Mouse (Mus musculus): ENCODE measurements around the gene Krt4. TPM values are rescaled to one million over a fixed set of nuclear protein-coding genes. Genes with fewer than 3 reads are reported as not detected.
A peak's percentile ranks its signal among the peaks of the same experiment; 100 is the strongest.

Gene Krt4
- polyA plus RNA-seq, 1 experiment from 2014 or later, result 0.19 TPM

DNA sequence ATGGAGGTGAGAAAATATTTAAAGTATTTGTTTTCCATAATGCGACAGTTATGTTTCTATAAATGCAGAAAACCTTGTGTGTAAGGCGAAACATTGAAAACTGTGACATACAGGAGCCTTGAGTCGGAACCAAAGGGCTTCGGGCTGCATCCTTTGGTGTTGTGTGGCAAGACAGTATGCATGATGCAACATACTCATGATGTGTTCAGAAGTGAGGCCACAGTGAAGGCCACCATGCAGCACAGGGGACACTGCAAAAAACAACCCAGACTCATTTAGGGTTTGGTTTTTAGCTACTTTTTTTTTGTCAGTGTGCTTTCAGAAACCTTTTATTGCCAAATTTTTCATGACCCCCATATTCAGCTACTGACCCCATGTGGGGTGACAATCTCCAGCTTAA, 29.3 kb downstream of the Krt4 start:
- no peak for TF ChIP-seq CTCF (IDR thresholded peaks at IDR 0.05)
- ChIA-PET POLR2A (no interaction called here), CTCF (no interaction called here)
- DNase-seq (ENCODE audit: low read depth, low spot score) (no peak), ATAC-seq (no peak)
- H3K27me3 ChIP-seq, result peaks cover 24% of the 10 kb centered on the region
- in situ Hi-C loops (cut with MboI; ENCODE audit: low pct_unique_long_range_greater_than_20kb), result no loop called here

GRCm38 (mm10) chr15:101892820-101893219, 31.7 kb downstream of the Krt4 start, which contains the start of gene Krt76:
TSS of gene Krt76 (minus strand) at chr15:101892920.
- in situ Hi-C loops (cut with MboI; ENCODE audit: low pct_unique_long_range_greater_than_20kb), result no loop called here

DNA sequence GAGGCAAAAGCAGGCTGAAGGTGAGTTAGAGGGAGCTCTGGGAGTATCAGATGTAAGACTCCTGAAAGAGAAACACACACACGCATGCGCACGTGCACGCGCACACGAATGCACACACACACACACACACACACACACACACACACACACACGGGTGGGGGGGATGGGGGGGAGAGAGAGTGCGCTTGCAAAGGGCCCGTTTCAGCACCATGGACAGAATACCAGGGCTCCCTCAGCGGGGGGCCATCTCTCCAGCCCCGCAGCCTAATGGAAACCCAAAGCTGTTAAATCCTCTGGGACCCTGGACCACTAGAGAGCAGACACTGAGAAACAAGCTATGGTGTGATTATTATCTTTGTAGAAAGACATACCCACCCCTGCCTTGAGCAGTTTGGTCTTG, 44.8 kb downstream of the Krt4 start:
- in situ Hi-C loops (cut with MboI; ENCODE audit: low pct_unique_long_range_greater_than_20kb), result no loop called here
- ATAC-seq (no peak), DNase-seq (ENCODE audit: low read depth, low spot score) (no peak)
- peaks cover 15% of the 10 kb centered on the region for H3K27me3 ChIP-seq
- TF ChIP-seq CTCF (IDR thresholded peaks at IDR 0.05), result no peak
- POLR2A ChIA-PET, result no interaction called here
- CTCF ChIA-PET, result interaction anchor here (2.5 kb wide), 1 partner anchor 9 kb away, joined by 9 read pairs; no protein-coding TSS in a partner anchor

More at GRCm38 (mm10) chr15:101892820-101893219, 31.7 kb downstream of the Krt4 start, which contains the start of gene Krt76:
- ChIA-PET CTCF (interaction anchor here (0.8 kb wide), 1 partner anchor 14 kb away, joined by 3 read pairs; no protein-coding TSS in a partner anchor), POLR2A (no interaction called here)
- H3K27me3 ChIP-seq, result peaks cover 28% of the 10 kb centered on the region
- DNase-seq (ENCODE audit: low read depth, low spot score), result no peak
- no peak for TF ChIP-seq CTCF (IDR thresholded peaks at IDR 0.05)
- no peak for ATAC-seq

DNA sequence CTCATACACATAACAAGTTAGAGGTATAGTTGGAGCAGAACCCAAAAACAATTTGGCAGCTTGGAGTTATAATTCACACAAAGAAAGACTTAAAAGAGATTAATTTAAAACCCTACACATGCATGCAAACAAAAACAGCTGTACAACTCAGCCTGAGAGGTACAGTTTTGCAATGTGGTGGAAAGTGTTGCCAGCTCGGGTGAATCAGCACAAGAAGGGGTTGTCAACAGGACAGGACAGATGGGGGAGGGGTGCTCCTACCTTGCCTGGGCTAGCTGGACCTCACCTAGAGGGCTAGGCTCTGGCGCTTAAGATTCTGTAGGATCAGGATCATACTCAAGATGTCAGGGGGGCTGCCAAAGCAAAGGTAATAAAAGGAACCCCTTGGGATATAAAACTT, 46.5 kb downstream of the Krt4 start:
- CTCF ChIA-PET, result no interaction called here
- H3K27me3 ChIP-seq, result peaks cover 8% of the 10 kb centered on the region
- no peak for ATAC-seq
- no peak for DNase-seq (ENCODE audit: low read depth, low spot score)
- in situ Hi-C loops (cut with MboI; ENCODE audit: low pct_unique_long_range_greater_than_20kb), result no loop called here
- no peak for TF ChIP-seq CTCF (IDR thresholded peaks at IDR 0.05)
- POLR2A ChIA-PET, result no interaction called here

DNA sequence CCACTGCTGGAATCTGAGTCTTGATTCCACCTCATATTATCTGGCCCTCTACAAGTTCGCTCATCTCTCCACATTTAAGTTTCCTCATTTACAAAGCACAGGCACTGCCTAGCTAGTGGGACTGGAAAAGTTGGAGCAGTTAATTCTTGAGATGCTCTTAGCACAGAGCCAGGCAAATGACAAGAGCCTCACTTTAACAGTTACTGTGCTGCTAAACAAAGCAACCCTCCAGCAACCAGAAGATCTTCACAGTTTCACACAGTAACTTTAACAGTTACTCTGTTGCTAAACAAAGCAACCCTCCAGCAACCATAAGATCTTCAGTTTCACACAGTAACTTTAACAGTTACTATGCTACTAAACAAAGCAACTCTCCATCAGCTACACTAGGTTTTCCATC, 50.2 kb downstream of the Krt4 start:
- ATAC-seq, result no peak
- in situ Hi-C loops (cut with MboI; ENCODE audit: low pct_unique_long_range_greater_than_20kb), result loop anchor here (25.0 kb wide), 1 partner anchor 88 kb away; the partner anchor contains the start of gene Krt78

DNA sequence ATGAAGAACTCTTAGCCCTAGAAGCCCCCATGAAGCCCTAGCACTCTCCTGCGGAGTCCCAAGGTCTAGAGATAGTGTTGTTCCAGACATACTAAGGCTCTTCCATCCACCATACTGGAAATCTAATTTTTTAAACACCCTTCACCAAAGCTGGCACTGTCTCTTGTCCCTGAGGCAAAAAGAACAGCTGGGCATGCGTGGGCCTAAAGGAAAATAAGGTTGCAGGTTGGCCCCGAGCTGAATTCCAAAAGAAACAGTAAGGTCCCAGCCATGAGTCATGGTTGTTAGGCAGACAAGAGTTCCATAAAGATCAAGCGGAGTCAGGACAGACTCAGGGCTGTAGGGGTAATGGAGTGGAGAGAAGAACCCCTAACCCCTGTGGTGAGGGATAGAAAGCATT, 51.3 kb downstream of the Krt4 start:
- ATAC-seq (peak; percentile 41), DNase-seq (ENCODE audit: low read depth, low spot score) (no peak)
- ChIA-PET POLR2A (no interaction called here), CTCF (no interaction called here)
- peaks cover 25% of the 10 kb centered on the region for H3K27me3 ChIP-seq
- in situ Hi-C loops (cut with MboI; ENCODE audit: low pct_unique_long_range_greater_than_20kb), result loop anchor here (25.0 kb wide), 1 partner anchor 89 kb away; the partner anchor contains the start of gene Krt78
- TF ChIP-seq CTCF (IDR thresholded peaks at IDR 0.05), result no peak

More for the DNA sequence above, 50.2 kb downstream of the Krt4 start:
- ChIA-PET CTCF (no interaction called here), POLR2A (no interaction called here)
- DNase-seq (ENCODE audit: low read depth, low spot score), result no peak
- TF ChIP-seq CTCF (IDR thresholded peaks at IDR 0.05), result no peak
- H3K27me3 ChIP-seq, result peaks cover 20% of the 10 kb centered on the region

DNA sequence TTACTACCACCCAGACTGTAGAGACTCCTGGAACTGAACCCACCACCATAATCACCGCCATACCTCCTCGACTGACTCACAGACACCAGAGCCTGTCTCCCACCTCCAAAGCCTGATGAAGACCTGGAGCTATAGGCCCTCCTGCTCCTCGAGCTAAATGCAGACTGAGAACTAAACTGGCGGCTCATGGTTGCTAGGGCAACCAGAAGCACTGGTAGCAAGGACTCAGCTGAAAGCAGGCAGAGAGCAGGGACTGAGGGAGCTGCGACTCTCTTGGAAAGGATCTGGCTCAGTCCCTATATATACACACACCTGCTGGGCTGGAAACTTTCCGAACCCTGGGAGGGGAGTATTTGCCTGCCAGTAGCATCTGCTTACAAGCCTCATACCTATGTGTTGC, 55.1 kb downstream of the Krt4 start, which contains the start of gene Krt77:
TSS of gene Krt77 (minus strand) at position 275 of the 400 bp plus-strand sequence.
- H3K27me3 ChIP-seq, result peaks cover 35% of the 10 kb centered on the region
- TF ChIP-seq CTCF (IDR thresholded peaks at IDR 0.05), result no peak
- CTCF ChIA-PET, result no interaction called here

More for the DNA sequence above, 55.1 kb downstream of the Krt4 start, which contains the start of gene Krt77:
- in situ Hi-C loops (cut with MboI; ENCODE audit: low pct_unique_long_range_greater_than_20kb), result loop anchor here (25.0 kb wide), 1 partner anchor 93 kb away; the partner anchor contains the start of gene Krt78
- no peak for DNase-seq (ENCODE audit: low read depth, low spot score)
- no peak for ATAC-seq
- POLR2A ChIA-PET, result no interaction called here

Other genes with a start within 250 kb of the Krt4 start
- gene Krt6b, start 244.4 kb downstream of the Krt4 start, polyA plus RNA-seq (2021), result not detected
- not detected for gene Krt6a, start 230.4 kb downstream of the Krt4 start, polyA plus RNA-seq (2021)
- 0.03 TPM for gene Krt5, start 211.8 kb downstream of the Krt4 start, polyA plus RNA-seq (2021)
- not detected for gene Krt71, start 181.6 kb downstream of the Krt4 start, polyA plus RNA-seq (2021)
- gene Krt72, start 138.3 kb downstream of the Krt4 start, polyA plus RNA-seq (2021), result not detected
- gene Krt73, start 122.4 kb downstream of the Krt4 start, polyA plus RNA-seq (2021), result not detected
- not detected for gene Krt2, start 106.6 kb downstream of the Krt4 start, polyA plus RNA-seq (2021)
- not detected for gene Krt1, start 73.9 kb downstream of the Krt4 start, polyA plus RNA-seq (2021)
- not detected for gene Krt77, start 55.0 kb downstream of the Krt4 start, polyA plus RNA-seq (2021)
- not detected for gene Krt76, start 31.8 kb downstream of the Krt4 start, polyA plus RNA-seq (2021)
- 1.3 TPM for gene Krt79, start 15.6 kb upstream of the Krt4 start, polyA plus RNA-seq (2021)
- gene Krt78, start 29.6 kb upstream of the Krt4 start, polyA plus RNA-seq (2021), result 0.05 TPM
- gene Krt8, start 79.7 kb upstream of the Krt4 start, polyA plus RNA-seq (2021), result 73.5 TPM
- 24.8 TPM for gene Krt18, start 103.4 kb upstream of the Krt4 start, polyA plus RNA-seq (2021)
- gene Eif4b, start 149.0 kb upstream of the Krt4 start, polyA plus RNA-seq (2021), result 237 TPM
- 53.6 TPM for gene Tns2, start 175.7 kb upstream of the Krt4 start, polyA plus RNA-seq (2021)
- 47.4 TPM for gene Spryd3, start 211.5 kb upstream of the Krt4 start, polyA plus RNA-seq (2021)
- 0.05 TPM for gene Igfbp6, start 219.6 kb upstream of the Krt4 start, polyA plus RNA-seq (2021)
- 0.13 TPM for gene Soat2, start 225.8 kb upstream of the Krt4 start, polyA plus RNA-seq (2021)